Mouse (Mus musculus) kidney, embryonic 15.5 days (tissue): ENCODE results near the gene Abhd13. TPM values are rescaled to one million over a fixed set of nuclear protein-coding genes. Genes with fewer than 3 reads are reported as not detected.

Experiments
- ATAC-seq: fragments of 200-750 bp; cut with Nextera tagmentation; replicated peaks from 2 replicates; pipeline ENCODE4 v1.8.0; 2017; ENCODE audit warnings: moderate TSS enrichment; ENCODE audit not compliant: low FRiP score
- H3K27ac ChIP-seq: fragments of 300-500 bp; sonication (generic); 2 replicates; pipeline ENCODE4 v1.5.1; 2015; ENCODE audit warnings: mild to moderate bottlenecking, inconsistent platforms
- H3K27me3 ChIP-seq: fragments of 300-500 bp; sonication (generic); 2 replicates; pipeline ENCODE4 v1.6.1; 2015; ENCODE audit warnings: inconsistent platforms
- H3K36me3 ChIP-seq: fragments of 300-500 bp; sonication (generic); 2 replicates; pipeline ENCODE4 v1.6.1; 2015; ENCODE audit warnings: inconsistent platforms
- H3K4me1 ChIP-seq: fragments of 300-500 bp; sonication (generic); 2 replicates; pipeline ENCODE4 v1.6.1; 2015; ENCODE audit warnings: inconsistent platforms
- H3K4me2 ChIP-seq: fragments of 300-500 bp; sonication (generic); 2 replicates; pipeline ENCODE4 v1.6.1; 2015; ENCODE audit warnings: moderate library complexity, mild to moderate bottlenecking, inconsistent platforms
- H3K4me3 ChIP-seq: fragments of 300-500 bp; sonication (generic); replicated peaks from 2 replicates; pipeline ENCODE4 v1.5.1; 2015; ENCODE audit warnings: mild to moderate bottlenecking, inconsistent platforms
- H3K9ac ChIP-seq: fragments of 300-500 bp; sonication (generic); 2 replicates; pipeline ENCODE4 v1.6.1; 2015; ENCODE audit warnings: mild to moderate bottlenecking, inconsistent platforms
- H3K9me3 ChIP-seq: fragments of 300-500 bp; sonication (generic); replicated peaks from 2 replicates; pipeline ENCODE4 v1.6.1; 2016; ENCODE audit warnings: inconsistent platforms
- WGBS: fragments of 180-500 bp; shearing (Covaris S2); methylation state at CpG from one replicate; pipeline ENCODE4 v1.1.7; 2015; ENCODE audit warnings: mixed read lengths; 5-methylcytosine and 5-hydroxymethylcytosine counted together
- polyA plus RNA-seq: library from polyadenylated mRNA; unstranded; fragments of >200 nt; fragmentation: Nextera tagmentation; extraction: Ambion mirVana; gene quantifications from 2 replicates; pipeline ENCODE4 v1.2.1, GENCODE M21; 2015

The Abhd13 gene
- polyA plus RNA-seq, 1 experiment from 2014 or later, result 17.4 TPM

GRCm38 (mm10) chr8:10031177-10031576 lies 53.7 kb downstream of the Abhd13 start:
- Histone ChIP-seq H3K27me3 (no peaks in the 10 kb centered on the region), H3K4me2 (no peak overlapping the region), H3K9ac (no peak overlapping the region), H3K4me1 (no peaks in the 10 kb centered on the region), H3K4me3 (no peak overlapping the region), H3K9me3 (no peaks in the 10 kb centered on the region), H3K27ac (no peak overlapping the region), H3K36me3 (no peaks in the 10 kb centered on the region)
- ATAC-seq, result no peak
- WGBS, result 69% methylated on average over 9 of the region's 9 CpGs

GRCm38 (mm10) chr8:10040866-10041265 lies 63.4 kb downstream of the Abhd13 start:
- no peak overlapping the region for H3K27ac ChIP-seq
- H3K36me3 ChIP-seq, result no peaks in the 10 kb centered on the region
- no peak for ATAC-seq
- no peak overlapping the region for H3K4me3 ChIP-seq
- no peaks in the 10 kb centered on the region for H3K9me3 ChIP-seq
- no peak overlapping the region for H3K9ac ChIP-seq
- 0 out of 2 replicates have a peak, but pooled peaks cover 2% of the 10 kb centered on the region for H3K27me3 ChIP-seq
- WGBS, result 61% methylated on average over 3 of the region's 3 CpGs
- H3K4me1 ChIP-seq, result no peaks in the 10 kb centered on the region
- no peak overlapping the region for H3K4me2 ChIP-seq

Other genes starting within 250 kb of the Abhd13 start
- gene Fam155a, start 206.5 kb upstream of the Abhd13 start, polyA plus RNA-seq, result 0.60 and 0.90 TPM in 2 replicates
- gene Gm10217, start 113.5 kb upstream of the Abhd13 start, polyA plus RNA-seq, result not detected in 2 replicates
- 4.9 and 5.5 TPM in 2 replicates for gene Lig4, start within 50 bp of the Abhd13 start, polyA plus RNA-seq
- gene Tnfsf13b, start 28.8 kb downstream of the Abhd13 start, polyA plus RNA-seq, result 6.1 and 6.9 TPM in 2 replicates
- gene Myo16, start 176.2 kb downstream of the Abhd13 start, polyA plus RNA-seq, result 0.28 and 0.34 TPM in 2 replicates